ENCODE assay signal across 10 mouse cellular contexts in genomic region chr14:50833964-50834363, GRCm38 (mm10). TPM values are rescaled to one million over a fixed set of nuclear protein-coding genes. Genes with fewer than 3 reads are reported as not detected.
DNase-seq lines count a peak whose midpoint lies in the region; ATAC-seq lines count a peak whose summit lies in the region.
"Had no signal": no experiment of that assay in that cellular context is flagged by ENCODE, and none has a peak within 500 bp of the region (broad histone marks: within the 10 kb centered on the region; RNA-seq: fewer than 3 reads in every experiment).

No protein-coding gene starts in this region.

- H3K27ac ChIP-seq in liver, embryonic 12.5 days, result no peak overlapping the region
- H3K27ac ChIP-seq: heart, adult 2 months had no signal

- H3K4me3 ChIP-seq in liver, embryonic 12.5 days, result no peak overlapping the region
- H3K4me3 ChIP-seq: heart, adult 2 months; myocyte had no signal

- H3K4me1 ChIP-seq in liver, embryonic 12.5 days, result no peaks in the 10 kb centered on the region

- H3K9me3 ChIP-seq in liver, embryonic 12.5 days (replicated peaks), result no peaks in the 10 kb centered on the region

- H3K9ac ChIP-seq in liver, embryonic 12.5 days, result no peak overlapping the region

- no peaks in the 10 kb centered on the region for H3K36me3 ChIP-seq in liver, embryonic 12.5 days

- peak; percentile 46; the same call in 1 of the 2 replicates for ATAC-seq in liver, embryonic 12.5 days

- H3K27me3 ChIP-seq in liver, embryonic 12.5 days (replicated peaks), result no peaks in the 10 kb centered on the region

- peak; percentile 13 to 38 for DNase-seq in left cerebral cortex, postnatal 10 days (ENCODE audit: extremely low spot score in 1 of 2, low spot score in 2 of 2)
- DNase-seq in left cerebral cortex, adult 18-20 months (ENCODE audit: low spot score in 2 of 2), result no peak
- peak; percentile 41 for DNase-seq in cerebellum, adult 11 months
- peak; percentile 34 to 49 for DNase-seq in spleen, postnatal 36 days (ENCODE audit: low spot score in 2 of 2)
- no peak for DNase-seq in right cerebral cortex, postnatal 14 days
- no peak for DNase-seq in kidney, adult 18-20 months
- no peak for DNase-seq in urinary bladder, postnatal 10 days (ENCODE audit: low spot score)

- intact Hi-C loops in left cerebral cortex, postnatal 10 days (cut with DNase I), result no loop called here

- no peak overlapping the region for H3K4me2 ChIP-seq in liver, embryonic 12.5 days

- WGBS in liver, embryonic 12.5 days (ENCODE audit: insufficient replicate concordance), result 50% methylated on average over 10 of the region's 10 CpGs

RNA-seq across cellular contexts. Expression of gene Parp2, which starts 26.3 kb away (rescaled TPM):
- total RNA-seq in left cerebral cortex, postnatal 10 days (2021), result 10 to 100 TPM; 26.1 to 29.0 TPM
- total RNA-seq in left cerebral cortex, adult 18-20 months (2021), result 10 to 100 TPM; 27.0 to 27.8 TPM
- 44.8 and 45.8 TPM in 2 replicates for polyA plus RNA-seq in liver, embryonic 12.5 days (2016; fragmentation: Nextera tagmentation; extraction: Ambion mirVana)

RNA-seq across cellular contexts. Expression of gene Ccnb1ip1, which starts 26.4 kb away (rescaled TPM):
- not detected for total RNA-seq in left cerebral cortex, postnatal 10 days (2021)
- not detected for total RNA-seq in left cerebral cortex, adult 18-20 months (2021)
- polyA plus RNA-seq in liver, embryonic 12.5 days (2016; fragmentation: Nextera tagmentation; extraction: Ambion mirVana), result not detected in 2 replicates
- total RNA-seq: heart, adult 2 months had no signal
- polyA plus RNA-seq: heart, adult 2 months had no signal

RNA-seq across cellular contexts. Expression of gene Tep1, which starts 36.4 kb away (rescaled TPM):
- 1 to 10 TPM; 2.7 to 5.3 TPM for total RNA-seq in left cerebral cortex, postnatal 10 days (2021)
- 1 to 10 TPM; 2.6 to 4.6 TPM for total RNA-seq in left cerebral cortex, adult 18-20 months (2021)
- 2.2 and 3.2 TPM in 2 replicates for polyA plus RNA-seq in liver, embryonic 12.5 days (2016; fragmentation: Nextera tagmentation; extraction: Ambion mirVana)

RNA-seq across cellular contexts. Expression of gene Ttc5, which starts 48.6 kb away (rescaled TPM):
- total RNA-seq in left cerebral cortex, postnatal 10 days (2021), result 10 to 100 TPM; 67.9 to 70.9 TPM
- total RNA-seq in left cerebral cortex, adult 18-20 months (2021), result 10 to 100 TPM; 53.4 to 55.6 TPM
- polyA plus RNA-seq in liver, embryonic 12.5 days (2016; fragmentation: Nextera tagmentation; extraction: Ambion mirVana), result 27.3 and 27.9 TPM in 2 replicates

Comparison
In these comparisons a context has a peak if more than half of its experiments do, and no peak if none do; other contexts are left out.
1. DNase-seq: peak in left cerebral cortex, postnatal 10 days (2 of 2), cerebellum, adult 11 months (single experiment) and spleen, postnatal 36 days (2 of 2); none in left cerebral cortex, adult 18-20 months (0 of 2), right cerebral cortex, postnatal 14 days (single experiment), kidney, adult 18-20 months (single experiment) and urinary bladder, postnatal 10 days (single experiment).